Mouse (Mus musculus) cerebellum, adult 2 months (tissue): ENCODE results near the gene Kcna6.

Experiments
- CTCF ChIP-seq: fragments of 200-500 bp; IDR thresholded peaks from 2 replicates; pipeline ENCODE4 v1.5.1; 2011; ENCODE audit warnings: low read depth, mild to moderate bottlenecking, control low read depth, low read length, moderate library complexity, borderline replicate concordance; ENCODE audit not compliant: insufficient read depth
- POLR2A ChIP-seq: fragments of 200-500 bp; IDR thresholded peaks from 2 replicates; pipeline ENCODE4 v1.6.1; 2011; ENCODE audit warnings: low read length, control low read depth, borderline replicate concordance; ENCODE audit not compliant: insufficient read depth

DNA sequence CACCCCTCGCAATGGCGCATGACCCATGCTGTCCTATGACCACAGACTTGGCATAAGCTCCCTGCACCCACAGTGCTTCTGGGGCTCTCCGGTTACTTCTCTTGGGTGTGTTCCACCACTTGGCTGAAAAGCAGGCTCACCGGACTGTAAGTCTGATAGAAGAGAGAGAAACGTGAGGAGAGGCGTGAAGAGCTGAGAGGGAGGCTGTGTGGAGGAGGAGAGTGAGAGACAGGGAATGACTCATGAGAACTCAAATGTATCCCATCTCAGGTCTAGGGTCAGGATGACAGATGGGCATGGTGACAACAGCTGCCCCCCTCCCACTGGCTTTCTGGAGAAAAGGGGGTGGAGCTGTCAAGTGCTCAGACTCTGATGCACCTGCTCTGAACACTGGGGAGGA lies 34.5 kb downstream of the Kcna6 start:
- TF ChIP-seq CTCF (no peak), POLR2A (no peak)
